Mouse (Mus musculus): ENCODE measurements around the gene Zfp503. TPM values are rescaled to one million over a fixed set of nuclear protein-coding genes. Genes with fewer than 3 reads are reported as not detected.

The Zfp503 gene
- polyA plus RNA-seq (2015; fragmentation: Nextera tagmentation; extraction: Ambion mirVana) = 21.4 and 21.7 TPM in 2 replicates

DNA sequence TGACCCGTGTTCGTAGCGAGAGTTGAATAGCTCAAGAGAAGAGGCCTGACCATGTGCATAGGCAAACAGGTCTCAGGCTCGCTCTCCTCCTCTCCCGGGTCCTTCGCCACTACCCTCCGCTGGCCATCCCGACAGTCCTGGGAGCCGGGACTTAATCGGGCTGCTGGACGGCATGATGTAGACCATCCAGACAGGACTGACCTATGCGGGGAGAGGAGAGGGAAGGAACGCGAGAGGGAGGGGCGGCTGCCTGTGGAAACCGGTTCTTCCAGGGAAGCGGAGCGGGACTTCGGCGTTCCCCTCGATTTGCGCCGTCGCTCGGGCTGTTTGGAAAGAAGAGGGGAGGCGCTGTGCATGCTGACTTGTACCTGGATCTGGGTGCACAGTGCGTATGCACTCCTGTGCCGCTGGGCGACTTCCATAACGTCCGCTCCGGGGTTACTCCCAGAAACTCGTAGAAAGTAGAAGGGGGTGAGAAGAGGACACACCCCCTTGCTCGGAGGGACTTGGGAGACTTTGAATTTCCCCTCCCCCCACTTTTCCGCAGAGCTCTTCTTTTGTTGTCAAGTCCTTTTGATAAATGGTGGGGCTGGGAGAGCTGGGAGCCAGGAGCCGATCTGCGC lies at the start of gene Zfp503:
Gene Zfp503 (minus strand): TSS at position 311 of the 623 bp plus-strand sequence.
- WGBS = under 1% methylated on average over 36 of the region's 37 CpGs

DNA sequence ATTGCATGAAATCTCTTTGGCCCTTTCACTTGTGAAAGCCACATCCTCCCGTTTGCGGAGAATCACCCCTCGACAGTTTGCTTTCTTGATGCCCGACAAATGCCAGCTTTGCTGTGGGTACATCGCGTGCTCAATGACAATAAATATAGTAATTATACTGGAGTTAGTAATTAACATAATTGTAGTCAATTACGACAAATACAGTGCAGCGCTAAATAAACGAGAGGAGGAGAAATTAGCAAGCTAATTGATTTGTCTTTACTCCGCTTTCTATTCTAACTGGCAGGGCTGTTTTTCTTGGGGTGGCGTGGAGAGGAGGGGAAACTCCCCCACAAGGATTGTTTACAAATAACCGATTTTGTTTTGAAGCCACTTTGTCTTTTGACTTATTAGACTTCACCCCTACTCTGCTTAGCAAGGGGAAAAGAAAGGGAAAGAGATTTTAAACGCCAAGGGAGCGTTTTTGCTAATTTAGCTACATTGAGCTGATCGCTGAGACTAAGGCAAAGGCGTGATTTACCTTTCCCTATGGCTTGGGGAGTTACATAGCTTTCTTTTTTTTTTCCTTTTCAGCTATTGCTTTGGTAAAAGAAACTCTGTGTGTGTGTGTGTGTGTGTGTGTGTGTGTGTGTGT lies 48.2 kb upstream of the Zfp503 start:
- H3K27ac ChIP-seq = no peak overlapping the region
- no peaks in the 10 kb centered on the region for H3K27me3 ChIP-seq (replicated peaks)
- ATAC-seq (ENCODE audit: insufficient read depth, low FRiP score, low read depth) = no peak
- no peak overlapping the region for H3K9ac ChIP-seq
- no peaks in the 10 kb centered on the region for H3K9me3 ChIP-seq
- no peak overlapping the region for H3K4me3 ChIP-seq (replicated peaks)
- peaks cover 10% of the 10 kb centered on the region for H3K4me1 ChIP-seq
- no peaks in the 10 kb centered on the region for H3K36me3 ChIP-seq
- WGBS = 73% methylated on average over 16 of the region's 16 CpGs
- H3K4me2 ChIP-seq = no peak overlapping the region

More for the DNA sequence above, at the start of gene Zfp503:
- H3K4me2 ChIP-seq = peak within 1 kb of the TSS; percentile 83
- peak within 1 kb of the TSS; percentile 66 for H3K9ac ChIP-seq
- ATAC-seq (ENCODE audit: insufficient read depth, low FRiP score, low read depth) = peak; percentile 23
- H3K27me3 ChIP-seq (replicated peaks) = no peaks in the 10 kb centered on the region
- H3K9me3 ChIP-seq = no peaks in the 10 kb centered on the region
- no peaks in the 10 kb centered on the region for H3K36me3 ChIP-seq
- peak within 1 kb of the TSS; percentile 91 for H3K4me3 ChIP-seq (replicated peaks)
- peak within 1 kb of the TSS; percentile 100 for H3K27ac ChIP-seq
- H3K4me1 ChIP-seq = peaks cover 20% of the 10 kb centered on the region

DNA sequence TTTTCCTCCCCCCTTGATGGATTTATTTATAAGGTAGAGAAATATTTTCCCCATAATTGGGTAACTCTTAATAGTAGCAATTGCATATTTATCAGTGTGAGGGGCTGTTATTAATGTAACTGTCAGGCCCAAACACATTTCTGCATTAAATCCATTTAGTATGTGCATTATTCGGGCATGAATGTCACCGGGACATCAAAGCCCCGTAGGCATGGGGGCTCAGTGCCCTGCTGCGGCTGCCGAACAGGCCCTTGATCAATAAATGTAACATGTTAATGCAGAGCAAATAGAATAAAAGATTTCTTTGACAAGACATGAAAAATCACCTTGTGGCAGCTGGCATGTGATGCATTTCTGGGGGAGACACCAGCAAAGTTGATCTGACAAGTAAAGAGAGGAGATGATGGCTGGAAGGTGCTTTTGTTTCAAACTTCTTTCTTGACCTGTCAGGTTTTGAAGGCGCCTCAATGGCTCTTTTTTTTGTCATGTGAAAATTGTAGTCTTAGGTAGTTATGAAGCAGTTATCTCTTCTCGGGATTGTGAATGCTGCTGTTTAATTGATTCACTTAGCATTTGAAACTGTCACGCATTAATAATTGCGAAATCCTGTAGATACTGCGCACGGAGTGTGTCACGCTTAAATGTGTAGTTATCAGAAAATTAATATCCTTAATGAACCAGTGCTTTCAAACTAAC lies 47.5 kb upstream of the Zfp503 start:
- no peak overlapping the region for H3K9ac ChIP-seq
- no peak for ATAC-seq (ENCODE audit: insufficient read depth, low FRiP score, low read depth)
- no peaks in the 10 kb centered on the region for H3K36me3 ChIP-seq
- no peaks in the 10 kb centered on the region for H3K27me3 ChIP-seq (replicated peaks)
- H3K9me3 ChIP-seq = no peaks in the 10 kb centered on the region
- no peak overlapping the region for H3K27ac ChIP-seq
- H3K4me3 ChIP-seq (replicated peaks) = no peak overlapping the region
- H3K4me2 ChIP-seq = no peak overlapping the region
- WGBS = 72% methylated on average over 12 of the region's 12 CpGs
- peaks cover 10% of the 10 kb centered on the region for H3K4me1 ChIP-seq

DNA sequence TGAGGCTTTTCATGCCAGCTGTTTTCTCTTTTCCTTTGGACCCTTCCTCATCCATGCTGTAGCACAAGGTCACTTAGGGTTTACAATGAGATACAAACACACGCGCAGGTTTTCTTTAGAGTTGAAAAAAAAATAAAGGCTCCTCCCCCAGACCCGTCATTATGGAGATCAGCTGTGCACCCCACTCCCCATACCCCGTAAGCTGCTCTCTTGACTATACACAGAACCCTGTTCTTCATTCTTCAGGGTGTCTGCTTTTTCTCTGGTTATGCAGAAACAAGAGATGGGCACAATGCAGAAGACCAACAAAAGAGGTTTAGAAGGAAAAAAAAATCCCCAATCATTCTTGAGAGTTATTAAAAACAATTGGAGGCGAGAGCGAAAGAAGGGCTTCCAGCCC lies 46.9 kb upstream of the Zfp503 start:
- Histone ChIP-seq H3K27me3 (replicated peaks) (no peaks in the 10 kb centered on the region), H3K4me2 (no peak overlapping the region), H3K9me3 (no peaks in the 10 kb centered on the region), H3K4me1 (peaks cover 10% of the 10 kb centered on the region), H3K4me3 (replicated peaks) (no peak overlapping the region), H3K36me3 (no peaks in the 10 kb centered on the region), H3K9ac (no peak overlapping the region), H3K27ac (no peak overlapping the region)
- WGBS = 34% methylated on average over 6 of the region's 6 CpGs
- ATAC-seq (ENCODE audit: insufficient read depth, low FRiP score, low read depth) = no peak

DNA sequence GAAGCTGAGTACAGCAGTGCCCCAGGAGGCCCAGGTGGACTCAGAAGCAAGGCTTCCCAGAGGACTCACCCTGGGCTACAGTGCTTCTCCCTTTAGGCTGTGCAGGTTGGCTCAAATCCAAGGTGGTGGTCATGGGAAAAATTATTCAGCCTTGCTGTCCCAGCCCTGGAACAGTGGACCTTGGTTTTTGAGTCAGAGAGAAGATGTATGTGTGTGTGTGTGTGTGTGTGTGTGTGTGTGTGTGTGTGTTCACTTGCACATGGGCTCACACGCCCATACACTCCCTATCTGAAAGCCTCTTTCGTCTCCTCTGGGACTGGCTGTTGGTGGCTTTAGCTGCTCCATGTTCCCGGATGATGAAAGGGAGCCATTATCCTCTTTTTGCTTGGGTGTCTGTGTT lies 46.5 kb upstream of the Zfp503 start:
- Histone ChIP-seq H3K9me3 (no peaks in the 10 kb centered on the region), H3K27ac (no peak overlapping the region)

DNA sequence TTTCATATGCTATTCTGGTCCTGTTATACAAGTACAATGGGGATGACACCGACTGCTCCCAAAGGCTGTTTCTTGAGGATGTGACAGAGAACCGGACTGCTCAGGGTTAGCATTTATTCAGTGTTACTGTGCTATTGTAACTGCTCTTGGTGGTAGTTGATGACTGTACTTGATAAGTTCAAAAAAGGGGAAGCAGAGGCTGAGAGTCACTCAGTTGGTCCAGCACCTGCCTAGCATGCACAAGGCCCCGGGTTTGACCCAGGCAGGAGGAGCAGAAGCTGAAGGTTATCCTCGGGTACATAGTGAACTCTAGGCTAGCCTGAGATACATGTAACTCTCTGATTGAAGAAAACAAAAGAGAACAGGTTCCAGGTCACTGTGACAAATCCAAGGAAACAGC lies 34.1 kb upstream of the Zfp503 start:
- Histone ChIP-seq H3K4me1 (peaks cover 14% of the 10 kb centered on the region), H3K4me3 (replicated peaks) (no peak overlapping the region), H3K9ac (no peak overlapping the region), H3K36me3 (no peaks in the 10 kb centered on the region), H3K27ac (no peak overlapping the region), H3K4me2 (no peak overlapping the region), H3K27me3 (replicated peaks) (no peaks in the 10 kb centered on the region), H3K9me3 (no peaks in the 10 kb centered on the region)
- ATAC-seq (ENCODE audit: insufficient read depth, low FRiP score, low read depth) = no peak
- WGBS = 80% methylated on average over 4 of the region's 4 CpGs

More for the DNA sequence above, 46.5 kb upstream of the Zfp503 start:
- ATAC-seq (ENCODE audit: insufficient read depth, low FRiP score, low read depth) = peak; percentile 80
- WGBS = 40% methylated on average over 3 of the region's 3 CpGs
- H3K36me3 ChIP-seq = no peaks in the 10 kb centered on the region
- H3K27me3 ChIP-seq (replicated peaks) = no peaks in the 10 kb centered on the region
- no peak overlapping the region for H3K9ac ChIP-seq
- no peak overlapping the region for H3K4me3 ChIP-seq (replicated peaks)
- peaks cover 10% of the 10 kb centered on the region for H3K4me1 ChIP-seq
- H3K4me2 ChIP-seq = no peak overlapping the region

DNA sequence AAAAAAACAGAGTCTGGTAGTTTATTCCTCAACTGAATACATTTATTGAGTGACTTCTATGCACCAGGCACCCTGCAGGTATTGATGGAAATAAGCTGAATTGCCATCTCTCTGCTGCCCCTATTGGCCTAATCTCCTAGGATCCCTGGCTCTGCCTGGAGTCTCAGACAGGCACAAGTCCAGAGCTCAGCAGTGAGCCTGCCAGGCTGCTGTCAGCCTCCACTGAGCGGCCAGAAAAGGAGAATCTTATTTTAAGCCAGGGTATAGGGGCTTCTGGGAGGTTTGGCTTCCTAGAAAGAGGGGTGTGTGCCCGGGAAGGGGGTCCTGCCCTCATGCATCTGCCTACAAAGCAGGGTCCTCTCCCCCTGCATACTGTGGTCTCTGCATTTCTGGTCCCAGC lies 31.5 kb upstream of the Zfp503 start:
- peaks cover 14% of the 10 kb centered on the region for H3K4me1 ChIP-seq
- no peaks in the 10 kb centered on the region for H3K27me3 ChIP-seq (replicated peaks)
- H3K4me3 ChIP-seq (replicated peaks) = no peak overlapping the region
- 15% methylated on average over 2 of the region's 2 CpGs for WGBS
- no peak overlapping the region for H3K27ac ChIP-seq
- ATAC-seq (ENCODE audit: insufficient read depth, low FRiP score, low read depth) = no peak; the same call in 1 of the 2 replicates
- H3K9ac ChIP-seq = no peak overlapping the region
- no peaks in the 10 kb centered on the region for H3K36me3 ChIP-seq
- no peaks in the 10 kb centered on the region for H3K9me3 ChIP-seq
- H3K4me2 ChIP-seq = no peak overlapping the region

DNA sequence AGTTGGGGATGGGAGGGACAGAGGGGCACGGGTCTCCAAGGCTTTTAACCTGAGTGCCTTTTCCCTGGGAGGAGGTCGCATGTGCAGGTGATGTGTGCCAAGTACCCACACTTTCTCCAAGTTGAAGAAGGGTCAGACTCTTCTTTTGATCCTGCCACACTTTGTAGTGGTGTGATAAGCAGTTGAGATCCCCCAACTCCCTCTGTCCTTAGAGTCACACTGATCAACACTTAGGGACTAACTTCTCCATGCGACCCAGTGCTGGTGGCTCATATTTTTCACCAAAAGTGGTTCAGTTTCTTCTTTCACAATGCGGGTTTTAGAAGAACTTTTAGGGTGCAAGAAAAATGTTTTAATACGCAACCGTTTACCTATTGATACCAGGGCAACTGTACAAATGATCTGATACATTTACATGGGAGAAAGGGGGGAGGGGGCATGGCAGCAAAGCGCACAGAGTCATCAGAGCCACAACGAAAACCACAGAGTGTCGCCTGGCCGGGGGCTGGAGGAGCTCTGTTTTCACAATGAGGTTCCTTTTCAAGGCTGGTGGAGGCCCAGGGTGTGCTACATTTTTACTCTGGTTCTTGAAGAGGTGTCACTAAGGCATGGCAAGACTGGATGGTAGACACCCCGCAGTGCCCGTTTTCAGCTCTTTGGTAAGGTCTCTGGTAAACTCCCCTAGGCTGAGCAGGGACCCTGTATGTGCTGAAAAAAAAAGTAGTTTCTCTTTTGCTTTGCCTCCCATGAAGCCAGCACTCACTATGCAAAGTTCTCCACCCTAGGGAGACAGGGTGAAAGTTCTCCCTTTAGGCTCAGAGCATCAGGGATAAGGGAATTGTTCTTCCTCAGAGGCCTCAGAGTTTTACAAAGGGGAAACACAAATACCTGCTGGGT lies 30.8 kb upstream of the Zfp503 start:
- no peak overlapping the region for H3K27ac ChIP-seq
- 50% methylated on average over 12 of the region's 12 CpGs for WGBS
- H3K4me2 ChIP-seq = peak overlapping the region; percentile 92
- H3K9ac ChIP-seq = no peak overlapping the region
- H3K4me1 ChIP-seq = peaks cover 14% of the 10 kb centered on the region
- H3K36me3 ChIP-seq = no peaks in the 10 kb centered on the region
- no peaks in the 10 kb centered on the region for H3K27me3 ChIP-seq (replicated peaks)
- no peaks in the 10 kb centered on the region for H3K9me3 ChIP-seq
- ATAC-seq (ENCODE audit: insufficient read depth, low FRiP score, low read depth) = no peak
- peak overlapping the region; percentile 44 for H3K4me3 ChIP-seq (replicated peaks)

DNA sequence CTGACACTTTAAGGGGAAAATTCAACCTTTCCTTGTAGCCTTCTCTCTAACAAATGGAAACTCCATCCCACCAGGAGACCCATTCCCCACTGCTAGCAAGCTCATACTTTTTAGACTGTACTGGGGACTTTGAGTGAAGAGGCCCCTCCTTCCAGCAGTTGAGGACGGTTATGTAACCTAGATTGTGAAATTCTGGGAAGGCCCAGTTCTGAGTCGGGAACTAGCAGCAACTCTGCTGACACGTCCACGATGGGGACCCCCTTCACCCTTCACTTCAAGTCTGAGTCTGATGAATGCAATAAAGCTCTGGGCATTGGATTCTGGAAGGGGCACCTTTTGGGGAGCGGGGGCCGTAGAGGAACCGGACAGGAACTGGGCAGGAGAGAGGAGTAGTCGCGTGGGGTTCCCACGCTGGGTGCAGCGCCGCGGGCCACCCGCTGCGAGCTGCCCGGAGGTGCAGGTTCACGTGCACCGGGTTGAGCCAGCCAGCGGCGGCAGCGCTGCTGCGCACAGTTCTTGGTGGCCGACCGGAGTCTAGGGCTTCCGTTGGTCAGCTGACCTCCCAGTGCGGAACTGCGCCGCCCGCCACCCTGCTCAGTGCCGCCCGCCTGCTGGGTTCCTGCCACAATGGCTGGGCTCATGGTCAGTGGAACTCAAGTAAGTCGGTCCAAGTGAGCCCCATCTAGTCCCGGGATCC lies 30.0 kb upstream of the Zfp503 start, which contains the start of gene Lrmda:
Gene Lrmda (plus strand): TSS at position 461 of the 697 bp plus-strand sequence.
- Histone ChIP-seq H3K4me3 (replicated peaks) (peak within 1 kb of the TSS; percentile 44), H3K4me2 (peak within 1 kb of the TSS; percentile 92), H3K9me3 (no peaks in the 10 kb centered on the region), H3K4me1 (peaks cover 14% of the 10 kb centered on the region), H3K9ac (peak within 1 kb of the TSS; percentile 12; the same call in 1 of the 2 replicates), H3K27me3 (replicated peaks) (no peaks in the 10 kb centered on the region), H3K36me3 (no peaks in the 10 kb centered on the region), H3K27ac (no peak within 1 kb of the TSS; the same call in 1 of the 2 replicates)
- peak; percentile 89 for ATAC-seq (ENCODE audit: insufficient read depth, low FRiP score, low read depth)
- WGBS = 2% methylated on average over 33 of the region's 33 CpGs

DNA sequence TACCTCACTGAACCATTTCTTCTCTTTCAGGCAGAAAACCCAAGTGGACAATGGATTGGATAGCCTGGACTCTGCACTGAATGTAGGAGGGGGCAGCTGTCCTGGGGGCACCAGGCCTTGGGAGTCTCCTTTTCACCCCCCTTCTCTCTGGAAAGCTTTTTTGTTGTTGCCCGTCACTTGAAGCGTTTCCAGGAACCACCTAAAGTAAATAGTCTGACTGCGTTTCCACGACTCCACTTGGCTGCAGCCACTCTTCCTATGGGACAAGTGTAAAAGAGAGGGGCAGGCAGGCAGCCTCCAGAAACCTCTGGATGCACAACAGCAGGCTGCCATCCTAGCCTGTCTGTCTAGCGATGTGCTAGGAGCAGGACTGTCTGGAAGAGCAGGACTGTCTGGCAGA lies 27.6 kb upstream of the Zfp503 start:
- Histone ChIP-seq H3K9me3 (no peaks in the 10 kb centered on the region), H3K27me3 (replicated peaks) (no peaks in the 10 kb centered on the region), H3K27ac (no peak overlapping the region), H3K4me2 (no peak overlapping the region), H3K36me3 (no peaks in the 10 kb centered on the region), H3K4me3 (replicated peaks) (no peak overlapping the region), H3K4me1 (peaks cover 14% of the 10 kb centered on the region), H3K9ac (no peak overlapping the region)
- WGBS = 38% methylated on average over 5 of the region's 5 CpGs
- ATAC-seq (ENCODE audit: insufficient read depth, low FRiP score, low read depth) = no peak

DNA sequence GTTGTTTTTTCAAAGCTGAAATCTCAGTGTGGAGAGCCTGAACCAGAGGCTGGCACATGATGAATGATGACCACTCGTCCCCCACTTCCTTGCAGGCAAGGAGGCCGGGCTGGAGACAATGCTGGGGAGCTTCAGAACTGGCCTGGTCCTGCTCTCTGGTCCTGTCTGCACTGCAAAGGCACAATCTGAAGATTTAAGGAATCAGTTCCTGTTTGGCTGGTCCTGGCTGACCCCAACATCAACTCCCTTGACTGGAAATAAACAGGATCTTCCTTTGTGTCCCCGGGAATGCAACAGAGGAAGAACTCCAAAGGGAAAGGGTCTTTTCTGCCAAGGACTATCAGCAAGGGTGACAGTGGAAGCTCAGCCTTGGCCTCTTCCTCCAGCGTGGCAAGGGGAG lies 25.4 kb upstream of the Zfp503 start:
- Histone ChIP-seq H3K27ac (no peak overlapping the region), H3K4me1 (peaks cover 8% of the 10 kb centered on the region), H3K4me2 (no peak overlapping the region), H3K27me3 (replicated peaks) (no peaks in the 10 kb centered on the region), H3K4me3 (replicated peaks) (no peak overlapping the region), H3K36me3 (no peaks in the 10 kb centered on the region), H3K9ac (no peak overlapping the region), H3K9me3 (no peaks in the 10 kb centered on the region)
- ATAC-seq (ENCODE audit: insufficient read depth, low FRiP score, low read depth) = no peak
- 37% methylated on average over 4 of the region's 4 CpGs for WGBS

All from stomach, embryonic 15.5 days (tissue).